Mouse (Mus musculus): ENCODE measurements around the gene Focad.

- TF ChIP-seq CTCF (IDR thresholded peaks at IDR 0.05; ENCODE audit: insufficient read depth, low read length) (no peak), POLR2A (IDR thresholded peaks at IDR 0.05; ENCODE audit: borderline replicate concordance, extremely low read depth, low read depth, low read length) (no peak)
Observed at GRCm38 (mm10) chr4:88409279-88409678, 314.9 kb downstream of the Focad start.
